Mouse (Mus musculus) lung, postnatal 36 days (tissue): ENCODE data around the gene Nanog.
"Not testable (repeated sequence)": the region's sequence is repeated elsewhere in the genome, so short reads cannot be mapped to it uniquely, and the experiment has no call there.

Experiments
- DNase-seq: peaks from one replicate; pipeline ENCODE4 v3.0.0; 2022; ENCODE audit warnings: mixed read lengths

The Nanog gene

DNA sequence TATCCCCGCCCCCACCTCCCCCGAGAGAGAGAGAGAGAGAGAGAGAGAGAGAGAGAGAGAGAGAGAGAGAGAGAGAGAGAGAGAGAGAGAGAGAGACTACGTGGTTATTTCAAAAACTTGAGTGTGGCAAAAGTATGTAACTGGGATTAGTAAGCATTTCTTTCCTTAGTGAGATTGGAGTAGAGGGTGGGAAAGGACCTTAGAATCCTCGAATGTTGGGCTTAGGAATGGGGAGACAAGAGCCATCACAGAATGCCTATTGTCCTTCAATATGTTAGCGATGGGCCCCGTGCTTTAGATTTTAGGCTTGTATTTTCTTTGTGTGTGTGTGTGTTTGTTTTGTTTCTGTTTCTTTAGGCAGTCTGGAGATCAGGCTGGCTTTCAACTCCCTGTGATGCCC lies 4.0 kb upstream of the Nanog start:
- DNase-seq, result no peak

DNA sequence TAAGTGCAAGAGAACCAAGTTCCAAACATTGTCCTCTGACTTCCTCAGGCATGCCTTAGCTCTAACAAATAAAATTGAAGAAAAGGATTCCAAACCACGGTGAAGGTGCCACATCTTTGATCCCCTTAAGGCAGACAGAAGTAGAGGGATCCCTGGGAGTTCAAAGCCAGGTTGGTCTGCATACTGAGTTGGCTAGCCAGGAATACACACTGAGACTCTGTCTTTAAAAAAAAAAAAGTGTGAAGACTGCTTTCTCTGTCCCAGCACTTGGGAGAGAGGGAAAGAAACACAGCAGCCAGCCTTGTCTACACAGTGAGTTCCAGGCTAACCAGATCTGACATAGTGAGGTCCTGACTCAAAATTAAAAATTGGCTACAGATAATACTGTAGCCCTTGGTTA lies 3.6 kb upstream of the Nanog start:
- no peak for DNase-seq

DNA sequence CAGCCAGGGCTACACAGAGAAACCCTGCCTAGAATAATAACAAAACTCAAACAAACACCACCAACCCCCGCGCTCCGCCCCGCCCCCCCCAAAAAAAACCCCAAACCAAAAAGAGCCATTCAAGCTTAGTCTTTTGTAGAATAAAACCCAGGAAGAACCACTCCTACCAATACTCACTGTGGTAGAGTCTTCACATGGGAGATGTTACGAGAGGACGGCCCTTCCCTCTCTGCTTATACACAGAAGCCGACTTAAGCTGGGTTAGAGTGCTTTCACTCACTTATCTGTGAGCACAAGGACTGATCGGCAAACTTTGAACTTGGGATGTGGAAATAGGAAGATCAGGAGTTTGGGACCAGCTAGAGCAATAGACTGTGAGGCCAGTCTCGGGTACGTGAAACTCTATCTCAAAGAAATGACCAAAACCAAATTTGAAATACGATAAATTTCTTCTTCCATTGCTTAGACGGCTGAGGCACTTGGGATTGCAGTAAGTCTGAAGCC lies 900 bp upstream of the Nanog start:
- DNase-seq, result no peak

DNA sequence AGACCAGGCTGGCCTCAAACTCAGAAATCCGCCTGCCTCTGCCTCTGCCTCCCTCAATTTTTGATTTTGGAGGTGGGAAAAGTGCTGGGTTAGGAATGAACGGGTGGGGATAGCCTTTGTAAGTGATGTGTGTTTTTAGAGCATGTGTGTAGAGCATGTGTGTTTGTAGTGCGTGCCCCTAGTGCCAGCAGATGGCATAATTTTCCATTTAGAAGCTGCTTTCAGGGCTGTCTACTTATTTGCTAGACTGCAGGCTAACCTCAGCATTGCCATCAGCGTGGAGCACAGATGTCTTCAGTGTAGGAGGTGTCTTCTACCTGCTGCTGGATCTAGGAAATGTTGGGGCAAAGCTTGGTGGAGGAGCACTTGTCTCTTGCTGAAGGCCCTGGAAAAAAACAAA lies 1.5 kb downstream of the Nanog start:
- DNase-seq, result no peak

DNA sequence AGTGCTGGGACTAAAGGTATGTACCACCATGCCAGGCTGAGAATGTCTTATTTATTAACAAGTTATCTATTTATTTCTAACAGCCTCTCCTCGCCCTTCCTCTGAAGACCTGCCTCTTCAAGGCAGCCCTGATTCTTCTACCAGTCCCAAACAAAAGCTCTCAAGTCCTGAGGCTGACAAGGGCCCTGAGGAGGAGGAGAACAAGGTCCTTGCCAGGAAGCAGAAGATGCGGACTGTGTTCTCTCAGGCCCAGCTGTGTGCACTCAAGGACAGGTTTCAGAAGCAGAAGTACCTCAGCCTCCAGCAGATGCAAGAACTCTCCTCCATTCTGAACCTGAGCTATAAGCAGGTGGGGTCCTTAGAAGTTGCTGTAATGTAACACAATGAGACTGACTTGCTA lies 4.2 kb downstream of the Nanog start:
- DNase-seq, result no peak

DNA sequence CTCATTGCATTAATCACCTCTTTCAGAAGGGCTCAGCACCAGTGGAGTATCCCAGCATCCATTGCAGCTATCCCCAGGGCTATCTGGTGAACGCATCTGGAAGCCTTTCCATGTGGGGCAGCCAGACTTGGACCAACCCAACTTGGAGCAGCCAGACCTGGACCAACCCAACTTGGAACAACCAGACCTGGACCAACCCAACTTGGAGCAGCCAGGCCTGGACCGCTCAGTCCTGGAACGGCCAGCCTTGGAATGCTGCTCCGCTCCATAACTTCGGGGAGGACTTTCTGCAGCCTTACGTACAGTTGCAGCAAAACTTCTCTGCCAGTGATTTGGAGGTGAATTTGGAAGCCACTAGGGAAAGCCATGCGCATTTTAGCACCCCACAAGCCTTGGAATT lies 5.8 kb downstream of the Nanog start:
- not testable (repeated sequence) for DNase-seq

DNA sequence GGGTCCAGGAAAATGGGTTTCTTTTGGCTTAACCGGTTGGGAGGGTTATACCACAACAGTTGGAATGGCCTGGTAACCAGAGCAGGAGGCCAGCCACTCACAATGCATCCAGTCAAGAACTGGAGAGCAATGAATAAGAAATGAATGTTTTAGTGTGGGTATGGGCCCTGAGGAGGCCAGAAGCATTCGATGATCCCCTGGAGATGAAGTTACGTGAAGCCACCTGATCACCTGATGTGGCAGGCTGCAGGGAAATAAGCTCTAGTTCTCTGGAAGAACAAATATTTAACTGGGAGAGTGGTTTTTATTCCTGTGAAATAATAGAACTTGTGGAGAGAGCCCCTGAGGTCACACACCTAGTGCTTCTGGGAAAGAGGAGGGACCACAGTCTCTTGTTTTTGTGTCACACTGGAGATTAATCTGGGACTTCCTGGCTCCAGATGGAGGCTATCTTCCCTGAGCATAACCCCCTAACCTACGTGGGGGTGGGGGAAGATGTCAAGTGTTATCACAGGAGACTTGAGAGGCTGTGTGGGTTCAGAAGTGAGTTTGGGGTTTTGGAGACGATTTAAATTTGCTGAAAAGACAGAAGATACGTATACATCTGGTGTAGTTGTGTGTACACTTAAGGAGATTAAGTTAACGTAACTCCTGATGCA lies 7.5 kb downstream of the Nanog start:
- no peak for DNase-seq

DNA sequence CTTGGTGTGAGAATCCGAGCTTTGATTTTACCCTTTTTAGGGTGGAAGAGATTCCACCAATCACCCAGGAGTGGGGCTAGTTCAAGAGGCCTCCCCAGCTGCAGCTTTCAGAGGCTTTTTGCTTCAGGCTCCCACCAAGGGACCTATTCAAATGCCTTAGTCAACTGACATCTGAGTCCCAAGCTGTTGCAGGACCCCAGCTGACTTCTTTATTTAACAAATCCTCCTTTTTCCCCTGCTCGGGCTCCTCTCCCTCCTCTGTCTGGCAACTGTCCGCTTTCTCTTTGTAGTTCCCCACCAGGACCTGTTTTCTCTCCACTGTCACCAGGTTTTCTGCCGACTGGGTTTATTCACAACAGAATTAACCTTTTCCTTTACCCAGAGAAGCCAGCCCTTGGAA lies 8.6 kb downstream of the Nanog start:
- DNase-seq, result no peak

DNA sequence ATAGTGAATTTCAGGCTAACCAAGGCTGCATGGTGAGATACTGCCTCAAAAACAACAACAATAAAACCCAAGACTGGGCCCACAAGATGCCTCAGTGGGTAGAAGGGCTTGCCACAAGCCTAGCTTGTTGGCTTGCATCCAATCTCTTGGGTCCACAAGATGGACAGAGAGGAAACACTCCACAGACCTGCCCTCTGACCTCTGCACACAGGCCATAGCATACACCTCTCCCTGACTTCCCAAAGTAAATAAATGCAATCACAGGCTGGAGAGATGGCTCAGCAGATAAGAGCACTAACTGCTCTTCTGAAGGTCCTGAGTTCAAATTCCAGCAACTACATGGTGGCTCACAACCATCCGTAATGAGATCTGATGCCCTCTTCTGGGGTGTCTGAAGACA lies 10.9 kb downstream of the Nanog start:
- not testable (repeated sequence) for DNase-seq

DNA sequence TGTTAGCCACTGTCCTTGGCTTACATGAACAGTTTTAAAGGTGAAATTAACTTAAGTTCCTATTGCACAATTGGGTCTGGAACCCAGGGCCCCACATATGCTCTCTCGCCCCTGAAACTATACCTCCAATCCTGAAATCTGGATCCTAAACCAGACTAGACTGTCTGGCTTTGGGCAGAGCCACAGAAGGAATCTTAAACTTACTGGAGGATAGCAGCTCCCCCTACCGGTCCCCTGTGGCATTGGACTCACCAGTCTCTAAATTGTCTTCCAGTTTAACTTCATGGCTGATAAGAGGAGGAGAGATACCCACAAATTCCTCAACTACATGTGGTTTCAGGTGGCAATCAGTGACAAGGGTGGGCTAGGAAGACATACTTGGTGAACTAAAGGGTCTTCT lies 12.7 kb downstream of the Nanog start:
- peak; percentile 81 for DNase-seq

DNA sequence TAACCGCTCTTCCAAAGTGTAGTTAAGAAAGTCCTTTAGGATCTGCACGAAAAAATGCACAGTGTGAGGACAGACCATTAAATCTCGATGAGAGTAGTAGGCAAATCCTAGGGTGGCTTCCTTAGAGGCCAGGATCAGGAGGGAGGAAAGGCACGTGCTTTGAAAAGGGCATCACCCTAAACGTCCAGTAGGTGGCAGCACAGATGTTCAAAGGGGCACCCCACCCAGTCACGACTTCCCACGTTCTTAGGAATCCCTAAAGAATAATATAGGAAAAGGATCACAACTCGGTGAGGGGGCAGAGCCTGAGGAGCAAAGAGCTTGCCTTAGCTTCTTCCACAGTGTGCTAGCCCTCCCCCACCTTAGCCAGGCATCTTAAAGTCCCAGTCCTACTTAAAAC lies 32.7 kb downstream of the Nanog start:
- DNase-seq, result peak; percentile 78

DNA sequence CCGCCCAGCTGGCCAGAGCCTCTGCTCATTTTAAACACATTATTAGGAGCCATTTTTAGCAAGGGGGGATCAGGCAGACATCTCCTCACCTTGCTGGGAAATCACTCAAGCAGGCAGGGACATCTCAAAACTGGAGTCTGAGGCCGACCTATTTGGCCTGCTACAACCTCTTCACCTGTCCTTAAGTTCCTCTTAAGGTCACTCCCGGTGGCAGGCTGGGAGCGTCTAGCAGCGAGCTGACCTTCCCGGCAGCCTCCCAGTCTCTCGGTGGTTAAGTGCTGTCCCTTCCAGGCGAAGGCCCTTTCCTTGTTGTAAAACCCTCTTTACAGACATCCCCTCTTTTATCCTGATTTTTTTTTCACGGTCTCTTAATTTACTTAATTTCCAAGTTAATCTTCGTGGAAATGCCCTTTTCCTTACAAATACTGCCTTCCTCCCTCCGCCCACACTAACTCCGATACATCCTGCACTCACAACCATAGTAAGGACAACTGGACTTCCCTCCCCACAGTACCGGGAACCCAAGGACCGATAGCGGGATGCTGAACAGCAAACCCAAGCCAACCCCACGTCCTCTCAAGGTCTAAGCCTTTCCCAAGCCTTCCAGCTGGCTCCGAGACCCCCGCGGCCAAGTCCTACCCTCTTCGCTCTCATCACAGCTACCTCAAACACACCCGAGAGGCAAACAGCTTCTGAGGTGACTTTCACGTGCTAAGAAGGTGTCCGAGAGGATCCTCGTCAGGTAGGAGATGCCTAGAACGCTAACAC lies 34.4 kb downstream of the Nanog start:
- no peak for DNase-seq

DNA sequence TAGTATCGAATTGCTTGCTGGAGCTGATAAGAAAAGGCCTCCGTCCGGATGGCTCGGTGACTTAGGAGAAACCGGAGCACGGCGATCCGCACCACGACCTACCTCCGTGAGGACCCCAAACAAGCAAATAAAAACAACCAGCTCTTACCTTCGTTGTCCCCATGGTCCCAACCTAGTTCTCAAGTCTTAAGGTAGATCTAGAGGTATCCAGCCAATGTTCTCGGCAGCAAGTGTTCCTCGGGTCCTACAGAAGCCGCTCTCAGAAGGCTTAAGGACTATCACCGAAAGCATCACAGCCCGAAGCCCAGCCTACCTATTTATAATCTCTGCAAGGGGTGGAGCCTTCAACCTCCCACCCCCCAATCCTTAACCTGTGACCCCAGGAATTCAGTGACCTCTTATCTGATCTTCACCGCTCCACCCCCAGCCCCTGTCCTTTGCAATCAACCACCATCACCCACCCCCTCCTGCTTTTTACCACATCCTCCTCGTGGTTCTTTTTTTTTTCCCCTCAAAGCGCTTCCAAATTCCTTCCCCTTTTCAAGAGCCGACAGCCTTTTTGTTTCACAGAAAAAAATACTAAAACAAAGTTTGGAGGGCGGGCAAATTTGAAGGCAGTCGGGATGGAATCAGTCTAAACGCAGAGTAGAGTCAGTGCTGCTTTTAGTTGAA lies 35.1 kb downstream of the Nanog start:
- peak; percentile 38 for DNase-seq

DNA sequence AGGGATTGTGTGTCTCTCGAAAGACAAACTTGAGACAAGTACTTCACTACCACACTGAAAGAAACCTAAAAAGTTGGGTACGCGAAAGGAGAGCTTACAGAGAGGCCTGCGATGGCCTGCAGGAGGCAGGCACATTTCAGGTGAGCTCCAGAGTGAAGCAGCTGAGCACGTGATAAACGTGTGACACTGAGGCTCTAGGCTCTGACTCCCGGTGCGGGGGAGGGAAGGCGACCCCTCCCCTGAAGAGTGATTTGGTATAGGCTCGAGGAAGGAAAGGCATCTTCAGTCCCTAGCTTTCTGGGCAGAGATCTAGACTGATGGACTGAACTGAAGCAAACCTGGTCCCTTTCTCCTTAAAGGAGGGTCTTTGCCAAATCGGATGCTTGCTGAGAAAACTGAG lies 36.1 kb downstream of the Nanog start:
- DNase-seq, result no peak

DNA sequence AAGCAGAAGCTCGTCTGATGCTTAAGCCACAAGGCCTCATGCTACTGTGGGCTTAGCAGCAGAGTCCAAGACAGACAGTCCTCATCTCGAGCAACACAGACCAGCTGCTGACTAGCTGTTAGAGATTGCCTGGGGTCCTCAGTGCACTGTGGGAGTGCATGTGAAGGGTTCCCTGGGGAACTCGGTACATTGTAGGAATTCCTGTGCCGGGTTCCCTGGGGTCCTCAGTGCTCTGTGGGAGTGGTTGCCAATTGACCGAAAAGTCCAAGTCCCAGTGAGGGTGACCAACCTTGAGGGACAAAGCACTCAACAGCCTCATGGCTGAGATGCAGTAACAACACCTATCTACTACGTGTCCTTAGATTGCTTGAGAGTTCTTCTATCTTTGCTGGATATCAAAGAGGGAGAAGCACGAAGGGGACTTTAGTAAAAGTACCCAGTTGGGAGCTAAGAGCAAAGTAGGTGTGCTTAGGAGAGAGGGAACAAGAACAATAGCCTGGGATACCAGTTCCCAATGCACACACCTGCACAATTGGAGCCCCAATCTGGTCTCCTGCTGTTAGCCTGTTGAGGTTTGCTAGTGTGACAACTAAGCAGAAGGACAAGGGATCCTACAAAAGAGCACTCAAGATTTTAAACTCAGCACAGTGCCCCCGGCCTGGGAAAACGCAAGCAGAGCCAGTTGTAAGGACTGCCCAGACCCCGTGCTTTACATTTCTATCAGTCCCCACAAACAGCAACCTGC lies 37.4 kb downstream of the Nanog start:
- DNase-seq, result no peak

DNA sequence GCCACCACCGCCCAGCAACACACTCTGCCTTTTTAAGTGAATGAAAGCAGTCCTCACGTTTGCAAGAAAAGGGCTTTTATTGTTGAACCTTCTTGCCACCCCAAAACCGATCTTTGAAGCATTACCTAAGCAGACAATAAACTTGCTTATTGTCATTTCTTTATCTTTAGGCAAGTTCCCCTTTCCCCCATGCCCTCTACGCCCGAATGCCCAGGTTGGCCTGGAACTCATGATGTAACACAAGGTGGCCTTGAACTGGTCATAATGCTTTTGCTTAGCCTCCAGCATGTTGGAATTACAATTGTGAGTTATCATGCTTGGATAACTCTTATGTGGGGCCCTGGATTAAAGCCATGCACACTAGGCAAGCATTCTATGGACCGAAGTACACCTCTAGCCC lies 43.3 kb downstream of the Nanog start:
- DNase-seq, result no peak

DNA sequence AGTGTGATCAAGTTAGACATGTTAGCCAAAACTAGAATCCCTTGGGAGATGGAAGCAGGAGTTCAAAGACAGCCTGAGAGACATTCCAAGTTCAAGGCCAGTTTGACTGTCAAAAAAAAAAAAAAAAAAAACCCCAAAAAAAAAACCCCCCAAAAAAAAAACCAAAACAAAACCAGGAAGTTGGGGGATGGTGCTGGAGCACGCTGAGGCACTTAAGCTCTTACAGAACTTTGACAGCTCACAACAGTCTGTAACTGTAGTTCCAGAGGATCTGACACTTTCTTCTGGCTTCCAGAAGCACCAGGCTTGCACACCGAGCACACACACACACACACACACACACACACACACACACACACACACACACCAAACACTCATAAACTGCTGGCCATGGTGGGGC lies 48.6 kb downstream of the Nanog start:
- no peak for DNase-seq

DNA sequence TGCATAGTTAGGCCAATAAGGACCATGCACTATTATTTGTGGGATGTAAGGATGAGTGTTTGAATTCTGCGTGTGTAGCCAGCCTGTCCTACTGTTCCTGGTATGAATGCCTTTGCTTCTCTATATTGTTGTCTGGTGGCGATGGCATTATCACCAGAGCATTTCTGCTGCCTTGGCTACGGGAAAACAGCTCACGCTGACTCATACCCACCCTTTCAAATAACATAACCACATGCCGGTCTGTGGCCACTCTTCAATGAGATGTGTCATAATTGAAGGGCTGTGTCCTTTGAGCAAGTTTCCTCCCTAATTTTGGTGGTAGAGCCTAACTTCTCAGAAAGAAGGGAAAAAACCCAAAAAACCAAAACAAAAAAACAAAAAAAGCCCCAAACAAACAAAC lies 51.4 kb downstream of the Nanog start:
- DNase-seq, result peak; percentile 36

DNA sequence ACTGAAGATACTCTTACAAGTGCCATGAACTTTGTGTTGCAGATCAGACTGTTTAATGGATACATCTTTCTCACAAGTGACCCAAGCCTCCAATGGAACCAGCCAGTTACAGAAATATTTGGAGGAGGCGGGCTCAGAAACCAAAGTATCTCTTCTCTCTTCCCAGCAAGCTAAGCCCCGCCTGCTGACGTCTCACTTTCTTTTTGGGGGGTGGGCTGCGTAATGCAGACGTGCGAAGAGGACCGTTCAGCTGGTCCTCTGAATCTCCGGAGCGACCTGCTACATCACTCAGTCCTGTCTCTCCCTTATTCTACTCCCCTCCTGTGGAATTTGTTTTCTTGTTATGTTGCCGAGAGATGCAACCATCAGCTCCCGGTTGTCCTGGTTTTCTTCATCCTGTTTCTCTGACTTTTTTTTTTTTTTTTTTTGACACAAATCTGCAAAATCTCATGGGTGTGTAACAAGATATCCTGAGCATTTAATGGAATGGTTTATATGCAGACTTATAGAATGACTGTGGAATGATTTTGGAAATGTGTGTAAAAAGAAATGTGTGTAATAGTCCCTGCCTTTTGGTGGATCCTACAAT lies 53.8 kb downstream of the Nanog start:
- peak; percentile 63 for DNase-seq

DNA sequence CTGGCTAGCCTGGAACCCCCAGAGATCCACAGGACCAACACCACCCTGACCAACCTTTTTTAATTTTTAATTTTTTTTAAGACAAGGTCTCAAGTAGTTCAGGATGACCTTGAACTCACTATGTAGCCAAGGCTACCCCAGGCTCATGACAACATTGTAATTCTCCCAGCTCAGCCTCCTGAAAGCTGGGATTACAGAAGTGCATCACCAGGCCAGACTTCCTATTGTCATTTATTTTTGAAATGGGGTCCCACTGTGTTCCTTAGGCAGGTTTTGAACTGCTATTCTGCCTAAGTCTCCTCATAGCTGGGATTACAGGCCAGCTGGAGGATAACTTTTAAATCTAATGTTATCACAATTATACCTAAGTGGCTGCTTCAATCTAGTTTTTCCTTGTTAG lies 54.6 kb downstream of the Nanog start:
- DNase-seq, result no peak

DNA sequence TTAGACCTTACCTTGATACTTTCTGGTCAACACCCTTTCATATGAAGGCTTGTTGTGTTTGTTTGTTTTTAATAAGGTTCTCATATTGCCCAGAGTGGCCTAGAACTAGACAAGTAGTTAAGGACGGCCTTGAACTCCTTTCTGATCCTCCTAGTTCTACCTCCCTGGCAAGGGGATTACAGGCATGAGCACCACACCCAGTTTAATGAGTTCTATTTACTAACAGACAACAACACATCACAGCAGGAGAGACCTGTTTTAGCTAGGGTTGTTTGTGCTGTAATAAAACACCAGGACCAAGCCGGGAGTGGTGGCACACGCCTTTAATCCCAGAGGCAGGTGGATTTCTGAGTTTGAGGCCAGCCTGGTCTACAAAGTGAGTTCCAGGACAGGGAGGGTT lies 55.2 kb downstream of the Nanog start:
- DNase-seq, result no peak

DNA sequence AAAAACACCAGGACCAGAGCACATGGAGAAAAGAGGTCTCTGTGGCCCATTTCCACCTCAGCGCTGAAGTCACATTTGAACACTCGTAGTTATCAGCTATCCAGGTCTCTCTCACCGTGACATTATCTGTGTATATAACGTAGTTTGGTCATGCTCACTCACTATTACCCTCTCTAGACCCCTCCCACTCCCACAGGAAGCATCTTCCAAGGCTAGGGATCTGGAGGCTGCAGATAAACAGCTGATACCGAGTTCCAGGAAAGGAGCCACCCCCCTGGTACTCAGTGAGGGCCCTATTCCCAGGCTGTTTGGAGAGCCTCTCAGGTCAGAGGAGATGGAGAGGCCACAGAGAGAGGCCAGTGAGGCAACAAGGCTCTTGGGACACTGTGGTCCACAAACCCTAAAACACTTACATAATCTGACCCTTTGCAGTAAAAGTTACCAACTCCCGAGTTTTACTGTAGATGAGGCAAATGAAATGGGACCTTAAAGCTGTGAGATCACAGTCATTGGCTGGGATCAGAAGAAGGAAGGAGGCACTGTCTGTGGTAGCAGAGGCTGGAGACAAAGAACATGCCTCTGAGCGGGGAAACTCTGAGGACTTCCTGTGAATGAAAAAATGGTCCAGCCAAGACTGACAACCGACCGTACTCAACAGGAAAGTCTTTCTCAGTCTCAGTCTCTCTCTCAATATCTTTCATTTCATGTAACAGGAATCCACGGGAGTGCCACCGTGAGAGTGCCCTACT lies 55.8 kb downstream of the Nanog start:
- no peak for DNase-seq
